Mouse (Mus musculus) ES-Bruce4 (cell line): ENCODE results near the gene Pbx1.

ENCODE experiments used
- CTCF ChIP-seq: IDR thresholded peaks from one replicate; pipeline ENCODE4 v1.8.1; 2011; ENCODE audit warnings: low read depth, low read length
- POLR2A ChIP-seq: IDR thresholded peaks from one replicate; pipeline ENCODE4 v1.8.1; 2011; ENCODE audit warnings: low read length; ENCODE audit not compliant: insufficient read depth

DNA sequence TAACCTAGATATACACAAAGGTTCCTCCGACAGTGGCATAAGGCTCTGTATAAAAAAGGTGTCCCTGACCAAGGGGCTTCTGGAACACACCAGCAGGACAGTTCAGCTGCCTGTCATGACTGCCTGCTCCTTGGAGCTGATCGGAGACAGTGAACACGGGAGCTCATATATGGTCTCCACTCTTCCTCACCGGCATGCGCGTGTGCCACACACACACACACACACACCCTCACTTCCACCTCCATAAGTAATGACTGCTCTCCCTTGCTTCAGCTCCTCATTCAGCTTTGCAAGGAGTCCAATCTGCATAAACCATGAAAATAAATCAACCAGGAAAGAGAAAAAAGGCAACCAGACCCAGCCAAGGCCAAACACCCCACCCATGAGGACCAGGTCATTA lies 90.7 kb downstream of the Pbx1 start:
- TF ChIP-seq CTCF (no peak), POLR2A (no peak)
